Mouse (Mus musculus) olfactory bulb, adult 2 months (tissue): ENCODE data around the gene Zfp948. TPM values are rescaled to one million over a fixed set of nuclear protein-coding genes. Genes with fewer than 3 reads are reported as not detected.
"Not testable (repeated sequence)": the region's sequence is repeated elsewhere in the genome, so short reads cannot be mapped to it uniquely, and the experiment has no call there.

ENCODE experiments used
- H3K27ac ChIP-seq: fragments of 200-500 bp; 2 replicates; pipeline ENCODE4 v1.5.1; 2012; ENCODE audit warnings: low read depth, low read length; ENCODE audit not compliant: insufficient read depth
- H3K4me1 ChIP-seq: fragments of 200-500 bp; 2 replicates; pipeline ENCODE4 v1.6.1; 2012; ENCODE audit warnings: low read length; ENCODE audit not compliant: control insufficient read depth, insufficient read depth
- H3K4me3 ChIP-seq: fragments of 200-500 bp; 2 replicates; pipeline ENCODE4 v1.5.1; 2012; ENCODE audit warnings: mild to moderate bottlenecking, low read depth, low read length, moderate library complexity; ENCODE audit not compliant: insufficient read depth
- CTCF ChIP-seq: fragments of 200-500 bp; IDR thresholded peaks from 2 replicates; pipeline ENCODE4 v1.5.1; 2012; ENCODE audit warnings: low read depth, mild to moderate bottlenecking, low read length, moderate library complexity; ENCODE audit not compliant: insufficient read depth
- POLR2A ChIP-seq: fragments of 200-500 bp; IDR thresholded peaks from 2 replicates; pipeline ENCODE4 v1.6.1; 2012; ENCODE audit warnings: mild to moderate bottlenecking, low read depth, low read length, moderate library complexity; ENCODE audit not compliant: insufficient read depth
- WGBS: fragments of 180-500 bp; shearing (Covaris S2); methylation state at CpG from one replicate; pipeline ENCODE4 v1.1.7; 2018; 5-methylcytosine and 5-hydroxymethylcytosine counted together
- polyA plus RNA-seq: library from polyadenylated mRNA; stranded (reverse); fragments of >200 nt; gene quantifications from 2 replicates; pipeline ENCODE4 v1.2.4, GENCODE M21; 2012; ENCODE audit warnings: low replicate concordance; ENCODE audit not compliant: missing spikeins, insufficient read depth, insufficient read length

Zfp948 gene
- polyA plus RNA-seq, 1 experiment: not detected

DNA sequence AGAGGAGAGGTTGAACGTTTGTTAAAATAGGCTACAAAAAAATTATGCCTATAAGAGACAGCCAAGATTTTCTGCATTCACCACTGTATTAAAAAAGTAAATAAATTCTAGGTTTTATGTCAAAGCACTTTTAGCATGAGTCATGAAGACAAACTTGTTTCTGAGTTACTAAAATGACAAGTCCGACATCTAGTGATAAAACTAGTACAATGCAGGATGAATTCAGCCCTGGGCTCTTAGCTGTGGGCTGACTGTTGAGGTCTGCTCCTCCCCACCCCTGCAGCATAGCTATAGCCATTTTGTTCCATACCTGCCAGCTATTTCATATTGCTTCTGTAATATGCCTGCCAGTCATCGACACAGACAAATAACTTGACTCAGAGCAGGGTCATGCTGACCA, 49.5 kb downstream of the Zfp948 start:
- WGBS: 76% methylated on average over 3 of the region's 3 CpGs
- H3K27ac ChIP-seq: no peak overlapping the region
- no peaks in the 10 kb centered on the region for H3K4me1 ChIP-seq
- TF ChIP-seq POLR2A (no peak), CTCF (no peak)
- no peak overlapping the region for H3K4me3 ChIP-seq

DNA sequence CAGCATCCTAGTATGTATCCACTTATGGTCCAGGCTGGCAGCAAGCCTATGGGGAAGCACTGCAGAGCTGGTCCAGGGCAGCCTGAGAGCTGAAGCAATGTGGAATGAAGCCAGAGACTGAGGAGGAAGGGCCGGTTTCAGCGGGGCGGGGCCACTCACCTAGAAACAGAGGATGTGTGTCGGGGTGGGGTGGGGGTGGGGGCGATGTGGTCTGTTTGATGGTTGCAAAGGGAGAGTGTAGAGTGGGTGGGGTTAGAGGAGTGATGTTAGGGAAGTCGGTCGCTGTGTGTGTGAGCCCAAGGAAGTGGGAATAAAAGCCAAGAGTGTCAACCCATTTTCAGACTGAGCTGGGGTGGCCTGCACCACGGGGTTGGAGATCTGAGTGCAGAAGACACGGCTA, 50.5 kb downstream of the Zfp948 start:
- WGBS: 12% methylated on average over 9 of the region's 9 CpGs

DNA sequence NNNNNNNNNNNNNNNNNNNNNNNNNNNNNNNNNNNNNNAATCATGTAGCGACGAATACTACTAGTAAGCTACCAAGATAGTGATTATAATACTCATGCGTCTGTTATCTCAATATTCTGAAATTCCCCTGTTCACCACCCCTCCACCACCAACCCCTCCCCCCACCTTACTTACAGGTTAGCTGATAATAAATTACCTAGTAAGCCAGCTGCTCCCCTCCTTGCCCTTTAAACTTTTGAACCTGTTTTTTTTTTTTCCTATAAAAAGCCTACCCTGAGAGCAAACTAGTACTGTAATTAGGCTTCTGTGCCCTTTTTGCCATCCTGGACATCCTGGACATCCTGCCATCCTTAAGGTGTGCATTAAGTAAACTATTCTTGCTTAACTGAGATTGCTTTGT, 56.8 kb downstream of the Zfp948 start:
- TF ChIP-seq POLR2A: no peak
- TF ChIP-seq CTCF: no peak

More for the DNA sequence above, 50.5 kb downstream of the Zfp948 start:
- Histone ChIP-seq H3K4me1 (no peaks in the 10 kb centered on the region), H3K4me3 (no peak overlapping the region), H3K27ac (no peak overlapping the region)
- TF ChIP-seq CTCF (no peak), POLR2A (no peak)

DNA sequence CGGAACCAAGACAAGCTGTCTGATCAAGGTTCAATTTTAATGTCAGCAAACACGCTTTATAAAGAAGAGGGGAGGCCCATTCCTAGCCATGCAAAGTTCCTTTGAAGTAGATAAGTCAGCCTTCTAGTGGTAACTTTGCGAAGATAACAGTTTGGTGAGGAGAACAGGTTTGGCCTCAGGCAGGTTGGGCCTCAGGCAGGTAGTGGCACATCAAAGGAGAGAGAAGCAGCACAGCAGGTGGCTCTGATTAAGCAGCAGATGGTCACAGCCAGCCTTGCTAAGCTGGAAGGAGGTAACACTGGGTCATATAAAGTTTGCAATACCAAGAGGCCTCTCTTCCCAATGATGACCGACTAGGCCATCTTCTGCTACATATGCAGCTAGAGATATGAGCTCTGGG, 69.0 kb downstream of the Zfp948 start:
- not testable (repeated sequence) for H3K27ac ChIP-seq, H3K4me1 ChIP-seq, H3K4me3 ChIP-seq
- 72% methylated on average over 4 of the region's 4 CpGs for WGBS

More for the DNA sequence above, 56.8 kb downstream of the Zfp948 start:
- no CpG with 5 or more reads among the region's 3 CpGs for WGBS
- Histone ChIP-seq H3K4me3 (no peak overlapping the region), H3K4me1 (no peaks in the 10 kb centered on the region), H3K27ac (no peak overlapping the region)

Other genes with a start within 250 kb of the Zfp948 start
- not detected in 2 replicates for gene Zfp677, start 183.3 kb upstream of the Zfp948 start, polyA plus RNA-seq
- not detected in 2 replicates for gene Zfp54, start 143.8 kb upstream of the Zfp948 start, polyA plus RNA-seq
- gene Zfp51, start 116.6 kb upstream of the Zfp948 start, polyA plus RNA-seq: not detected in 2 replicates
- gene Zfp53, start 78.0 kb upstream of the Zfp948 start, polyA plus RNA-seq: not detected in 2 replicates
- not detected in 2 replicates for gene Zfp52, start 31.5 kb upstream of the Zfp948 start, polyA plus RNA-seq
- gene Zfp983, start 83.6 kb downstream of the Zfp948 start, polyA plus RNA-seq: not detected in 2 replicates
- not detected in 2 replicates for gene Gm10226, start 124.9 kb downstream of the Zfp948 start, polyA plus RNA-seq
- not detected in 2 replicates for gene Zfp760, start 140.7 kb downstream of the Zfp948 start, polyA plus RNA-seq
- gene Zfp229, start 163.8 kb downstream of the Zfp948 start, polyA plus RNA-seq: not detected in 2 replicates